Mouse (Mus musculus): ENCODE measurements around the gene Nodal. TPM values are rescaled to one million over a fixed set of nuclear protein-coding genes. Genes with fewer than 3 reads are reported as not detected.

Gene Nodal
- polyA plus RNA-seq, 1 experiment from 2014 or later: not detected

GRCm38 (mm10) chr10:61402911-61403310 lies 14.9 kb upstream of the Nodal start:
- 95% methylated on average over 2 of the region's 2 CpGs for WGBS
- H3K4me3 ChIP-seq (ENCODE audit: low read depth, low read length): no peak overlapping the region
- DNase-seq (ENCODE audit: low spot score): no peak
- no peak overlapping the region for H3K9ac ChIP-seq (ENCODE audit: low read length)
- H3K4me2 ChIP-seq (ENCODE audit: low read depth): no peak overlapping the region
- ATAC-seq (ENCODE audit: insufficient read depth, low FRiP score, low TSS enrichment): no peak
- no peaks in the 10 kb centered on the region for H3K9me3 ChIP-seq (ENCODE audit: control insufficient read depth, low read length)
- no peaks in the 10 kb centered on the region for H3K27me3 ChIP-seq (ENCODE audit: control insufficient read depth, insufficient read depth, low read length)
- no peak overlapping the region for H3K27ac ChIP-seq (ENCODE audit: low read depth, low read length)
- H3K36me3 ChIP-seq (ENCODE audit: control insufficient read depth, insufficient read depth, low read length): no peaks in the 10 kb centered on the region
- H3K4me1 ChIP-seq (ENCODE audit: control insufficient read depth, insufficient read depth, low read length): no peaks in the 10 kb centered on the region

GRCm38 (mm10) chr10:61405958-61406357 lies 11.8 kb upstream of the Nodal start:
- H3K9me3 ChIP-seq (ENCODE audit: control insufficient read depth, low read length): no peaks in the 10 kb centered on the region

GRCm38 (mm10) chr10:61409776-61410175 lies 8.0 kb upstream of the Nodal start:
- Histone ChIP-seq H3K4me2 (ENCODE audit: low read depth) (no peak overlapping the region), H3K4me1 (ENCODE audit: control insufficient read depth, insufficient read depth, low read length) (no peaks in the 10 kb centered on the region), H3K27me3 (ENCODE audit: control insufficient read depth, insufficient read depth, low read length) (no peaks in the 10 kb centered on the region), H3K9ac (ENCODE audit: low read length) (no peak overlapping the region), H3K4me3 (ENCODE audit: low read depth, low read length) (no peak overlapping the region), H3K36me3 (ENCODE audit: control insufficient read depth, insufficient read depth, low read length) (no peaks in the 10 kb centered on the region), H3K9me3 (ENCODE audit: control insufficient read depth, low read length) (no peaks in the 10 kb centered on the region), H3K27ac (ENCODE audit: low read depth, low read length) (no peak overlapping the region)
- WGBS: 6% methylated on average over 4 of the region's 4 CpGs
- DNase-seq (ENCODE audit: low spot score) (no peak), ATAC-seq (ENCODE audit: insufficient read depth, low FRiP score, low TSS enrichment) (no peak)

More at GRCm38 (mm10) chr10:61405958-61406357, 11.8 kb upstream of the Nodal start:
- 14% methylated on average over 10 of the region's 10 CpGs for WGBS
- Histone ChIP-seq H3K4me3 (ENCODE audit: low read depth, low read length) (no peak overlapping the region), H3K9ac (ENCODE audit: low read length) (no peak overlapping the region), H3K27ac (ENCODE audit: low read depth, low read length) (no peak overlapping the region), H3K36me3 (ENCODE audit: control insufficient read depth, insufficient read depth, low read length) (no peaks in the 10 kb centered on the region), H3K27me3 (ENCODE audit: control insufficient read depth, insufficient read depth, low read length) (no peaks in the 10 kb centered on the region), H3K4me2 (ENCODE audit: low read depth) (no peak overlapping the region), H3K4me1 (ENCODE audit: control insufficient read depth, insufficient read depth, low read length) (no peaks in the 10 kb centered on the region)
- DNase-seq (ENCODE audit: low spot score) (no peak), ATAC-seq (ENCODE audit: insufficient read depth, low FRiP score, low TSS enrichment) (no peak)

GRCm38 (mm10) chr10:61410193-61410592 lies 7.6 kb upstream of the Nodal start:
- H3K27ac ChIP-seq (ENCODE audit: low read depth, low read length): no peak overlapping the region
- no peaks in the 10 kb centered on the region for H3K27me3 ChIP-seq (ENCODE audit: control insufficient read depth, insufficient read depth, low read length)
- H3K9ac ChIP-seq (ENCODE audit: low read length): no peak overlapping the region
- DNase-seq (ENCODE audit: low spot score) (no peak), ATAC-seq (ENCODE audit: insufficient read depth, low FRiP score, low TSS enrichment) (no peak)
- H3K36me3 ChIP-seq (ENCODE audit: control insufficient read depth, insufficient read depth, low read length): no peaks in the 10 kb centered on the region
- H3K4me2 ChIP-seq (ENCODE audit: low read depth): no peak overlapping the region
- H3K4me3 ChIP-seq (ENCODE audit: low read depth, low read length): no peak overlapping the region
- no peaks in the 10 kb centered on the region for H3K4me1 ChIP-seq (ENCODE audit: control insufficient read depth, insufficient read depth, low read length)
- H3K9me3 ChIP-seq (ENCODE audit: control insufficient read depth, low read length): no peaks in the 10 kb centered on the region
- WGBS: 23% methylated on average over 9 of the region's 9 CpGs

- Histone ChIP-seq H3K9me3 (ENCODE audit: control insufficient read depth, low read length) (no peaks in the 10 kb centered on the region), H3K27me3 (ENCODE audit: control insufficient read depth, insufficient read depth, low read length) (peaks cover 21% of the 10 kb centered on the region), H3K4me3 (ENCODE audit: low read depth, low read length) (no peak overlapping the region), H3K4me2 (ENCODE audit: low read depth) (no peak overlapping the region), H3K27ac (ENCODE audit: low read depth, low read length) (no peak overlapping the region), H3K4me1 (ENCODE audit: control insufficient read depth, insufficient read depth, low read length) (no peaks in the 10 kb centered on the region), H3K9ac (ENCODE audit: low read length) (no peak overlapping the region), H3K36me3 (ENCODE audit: control insufficient read depth, insufficient read depth, low read length) (no peaks in the 10 kb centered on the region)
- 54% methylated on average over 21 of the region's 21 CpGs for WGBS
- DNase-seq (ENCODE audit: low spot score) (no peak), ATAC-seq (ENCODE audit: insufficient read depth, low FRiP score, low TSS enrichment) (no peak)
Measured at GRCm38 (mm10) chr10:61412910-61413625, 4.7 kb upstream of the Nodal start.

GRCm38 (mm10) chr10:61415240-61415639 lies 2.5 kb upstream of the Nodal start:
- H3K4me1 ChIP-seq (ENCODE audit: control insufficient read depth, insufficient read depth, low read length): peaks cover 4% of the 10 kb centered on the region; the same call in 1 of the 2 replicates
- no peak for ATAC-seq (ENCODE audit: insufficient read depth, low FRiP score, low TSS enrichment)
- H3K4me3 ChIP-seq (ENCODE audit: low read depth, low read length): no peak overlapping the region
- WGBS: 68% methylated on average over 3 of the region's 3 CpGs
- no peak for DNase-seq (ENCODE audit: low spot score)
- no peak overlapping the region for H3K27ac ChIP-seq (ENCODE audit: low read depth, low read length)
- no peaks in the 10 kb centered on the region for H3K9me3 ChIP-seq (ENCODE audit: control insufficient read depth, low read length)
- H3K27me3 ChIP-seq (ENCODE audit: control insufficient read depth, insufficient read depth, low read length): peaks cover 43% of the 10 kb centered on the region
- no peaks in the 10 kb centered on the region for H3K36me3 ChIP-seq (ENCODE audit: control insufficient read depth, insufficient read depth, low read length)
- no peak overlapping the region for H3K9ac ChIP-seq (ENCODE audit: low read length)
- no peak overlapping the region for H3K4me2 ChIP-seq (ENCODE audit: low read depth)

- DNase-seq (ENCODE audit: low spot score) (no peak), ATAC-seq (ENCODE audit: insufficient read depth, low FRiP score, low TSS enrichment) (no peak)
- 10% methylated on average over 8 of the region's 8 CpGs for WGBS
- no peak overlapping the region for H3K4me2 ChIP-seq (ENCODE audit: low read depth)
- H3K9me3 ChIP-seq (ENCODE audit: control insufficient read depth, low read length): no peaks in the 10 kb centered on the region
- no peak overlapping the region for H3K4me3 ChIP-seq (ENCODE audit: low read depth, low read length)
- H3K27ac ChIP-seq (ENCODE audit: low read depth, low read length): no peak overlapping the region
- H3K27me3 ChIP-seq (ENCODE audit: control insufficient read depth, insufficient read depth, low read length): peaks cover 46% of the 10 kb centered on the region
- peaks cover 4% of the 10 kb centered on the region; the same call in 1 of the 2 replicates for H3K4me1 ChIP-seq (ENCODE audit: control insufficient read depth, insufficient read depth, low read length)
- no peaks in the 10 kb centered on the region for H3K36me3 ChIP-seq (ENCODE audit: control insufficient read depth, insufficient read depth, low read length)
- no peak overlapping the region for H3K9ac ChIP-seq (ENCODE audit: low read length)
Measured at GRCm38 (mm10) chr10:61415890-61416289, 1.9 kb upstream of the Nodal start.

GRCm38 (mm10) chr10:61416561-61416960 lies 1.2 kb upstream of the Nodal start:
- Histone ChIP-seq H3K4me2 (ENCODE audit: low read depth) (no peak overlapping the region), H3K9ac (ENCODE audit: low read length) (no peak overlapping the region), H3K27ac (ENCODE audit: low read depth, low read length) (no peak overlapping the region), H3K27me3 (ENCODE audit: control insufficient read depth, insufficient read depth, low read length) (peaks cover 46% of the 10 kb centered on the region), H3K4me1 (ENCODE audit: control insufficient read depth, insufficient read depth, low read length) (peaks cover 4% of the 10 kb centered on the region; the same call in 1 of the 2 replicates), H3K36me3 (ENCODE audit: control insufficient read depth, insufficient read depth, low read length) (no peaks in the 10 kb centered on the region), H3K4me3 (ENCODE audit: low read depth, low read length) (no peak overlapping the region), H3K9me3 (ENCODE audit: control insufficient read depth, low read length) (no peaks in the 10 kb centered on the region)
- ATAC-seq (ENCODE audit: insufficient read depth, low FRiP score, low TSS enrichment) (no peak), DNase-seq (ENCODE audit: low spot score) (no peak)
- 12% methylated on average over 7 of the region's 7 CpGs for WGBS

GRCm38 (mm10) chr10:61417046-61417445 lies 726 bp upstream of the Nodal start:
- no peak overlapping the region for H3K4me2 ChIP-seq (ENCODE audit: low read depth)
- H3K27me3 ChIP-seq (ENCODE audit: control insufficient read depth, insufficient read depth, low read length): peaks cover 46% of the 10 kb centered on the region

More at GRCm38 (mm10) chr10:61417046-61417445, 726 bp upstream of the Nodal start:
- H3K27ac ChIP-seq (ENCODE audit: low read depth, low read length): no peak overlapping the region
- no peak overlapping the region for H3K4me3 ChIP-seq (ENCODE audit: low read depth, low read length)
- no peak for ATAC-seq (ENCODE audit: insufficient read depth, low FRiP score, low TSS enrichment)
- no peak overlapping the region for H3K9ac ChIP-seq (ENCODE audit: low read length)
- no peaks in the 10 kb centered on the region for H3K36me3 ChIP-seq (ENCODE audit: control insufficient read depth, insufficient read depth, low read length)
- DNase-seq (ENCODE audit: low spot score): no peak
- no peaks in the 10 kb centered on the region for H3K9me3 ChIP-seq (ENCODE audit: control insufficient read depth, low read length)
- peaks cover 4% of the 10 kb centered on the region; the same call in 1 of the 2 replicates for H3K4me1 ChIP-seq (ENCODE audit: control insufficient read depth, insufficient read depth, low read length)
- WGBS: 23% methylated on average over 2 of the region's 2 CpGs
